Mouse (Mus musculus) bone marrow, adult 2 months (tissue): ENCODE data around the gene Rab36.

Experiments
- CTCF ChIP-seq: fragments of 200-500 bp; IDR thresholded peaks from 2 replicates; pipeline ENCODE4 v1.5.1; 2011; ENCODE audit warnings: low read length, control low read depth; ENCODE audit not compliant: control insufficient read depth, insufficient read depth
- POLR2A ChIP-seq: fragments of 200-500 bp; IDR thresholded peaks from 2 replicates; pipeline ENCODE4 v1.6.1; 2011; ENCODE audit warnings: low read depth, mild to moderate bottlenecking, control low read depth, low read length, borderline replicate concordance; ENCODE audit not compliant: control insufficient read depth

- no peak for TF ChIP-seq CTCF
- TF ChIP-seq POLR2A, result no peak
These were observed 20.4 kb upstream of the Rab36 start for GRCm38 (mm10) chr10:75016481-75016880.
